Mouse (Mus musculus): ENCODE measurements around the gene Adprh. TPM values are rescaled to one million over a fixed set of nuclear protein-coding genes. Genes with fewer than 3 reads are reported as not detected.
A peak's percentile ranks its signal among the peaks of the same experiment; 100 is the strongest.

Gene Adprh
- polyA plus RNA-seq, 1 experiment from 2014 or later = 152 TPM

DNA sequence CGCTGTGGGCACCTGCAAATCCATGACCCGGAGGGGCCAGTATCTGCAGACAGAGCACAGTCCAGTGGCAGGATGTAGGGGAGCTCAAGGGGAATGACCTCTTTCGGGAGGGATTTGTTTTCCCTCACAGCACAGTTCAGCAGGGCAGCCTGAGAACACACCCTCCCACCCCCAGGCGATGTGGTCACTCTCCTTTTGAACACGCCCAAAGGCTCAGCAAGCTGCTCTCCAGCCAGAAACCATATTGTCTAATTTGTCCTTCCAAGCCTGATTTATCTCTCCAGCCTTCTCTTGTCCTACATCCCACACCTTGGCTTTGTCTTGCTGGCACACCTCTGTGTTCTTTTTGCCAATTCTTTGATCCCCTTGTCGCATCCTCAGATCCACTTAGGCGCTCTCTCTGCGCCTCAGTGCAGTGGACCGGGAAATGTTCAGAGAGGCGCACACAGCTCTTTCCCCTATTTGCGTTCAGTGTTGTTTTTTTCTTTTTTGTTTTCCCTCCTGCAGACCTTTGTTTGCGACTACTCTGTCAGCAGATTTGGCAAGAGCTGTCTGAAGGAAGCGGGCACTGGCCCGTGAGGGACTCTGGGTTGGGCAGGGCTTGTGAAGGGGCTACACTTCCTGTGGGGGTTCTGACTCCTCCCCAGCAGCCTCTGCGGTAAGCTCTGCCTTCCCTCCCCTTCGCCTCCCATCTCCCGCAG is 52.8 kb downstream of the Adprh start:
- H3K36me3 ChIP-seq (replicated peaks) = no peaks in the 10 kb centered on the region
- H3K9ac ChIP-seq = peak overlapping the region; percentile 29; the same call in 1 of the 2 replicates
- WGBS = 6% methylated on average over 17 of the region's 17 CpGs
- H3K4me2 ChIP-seq = peak overlapping the region; percentile 50
- H3K9me3 ChIP-seq = no peaks in the 10 kb centered on the region
- peaks cover 13% of the 10 kb centered on the region for H3K4me1 ChIP-seq
- peak; percentile 96 for ATAC-seq (replicated peaks)
- H3K27ac ChIP-seq = peak overlapping the region; percentile 70
- H3K4me3 ChIP-seq = peak overlapping the region; percentile 31
- H3K27me3 ChIP-seq (replicated peaks) = no peaks in the 10 kb centered on the region

DNA sequence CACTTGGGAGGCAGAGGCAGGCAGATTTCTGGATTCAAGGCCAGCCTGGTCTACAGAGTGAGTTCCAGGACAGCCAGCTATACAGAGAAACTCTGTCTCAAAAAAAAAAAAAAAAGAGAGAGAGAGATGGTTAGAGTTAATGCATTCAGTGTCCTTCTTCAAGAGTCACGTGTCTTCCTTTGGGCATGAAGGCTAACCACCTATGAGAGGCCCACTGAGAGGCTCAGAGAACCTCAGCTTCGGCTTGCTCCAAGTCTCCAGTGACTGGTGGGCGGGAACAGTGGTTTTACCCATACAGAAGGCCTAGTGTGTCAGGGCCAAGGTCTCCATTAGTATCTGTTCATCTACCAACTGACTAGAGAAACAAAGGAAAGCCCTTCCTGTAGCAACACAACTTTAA is 53.4 kb downstream of the Adprh start:
- peak overlapping the region; percentile 70 for H3K27ac ChIP-seq
- no peak overlapping the region for H3K4me3 ChIP-seq
- ATAC-seq (replicated peaks) = no peak
- no peaks in the 10 kb centered on the region for H3K27me3 ChIP-seq (replicated peaks)
- peaks cover 13% of the 10 kb centered on the region for H3K4me1 ChIP-seq
- H3K9ac ChIP-seq = no peak overlapping the region
- H3K4me2 ChIP-seq = peak overlapping the region; percentile 50
- H3K36me3 ChIP-seq (replicated peaks) = no peaks in the 10 kb centered on the region
- no peaks in the 10 kb centered on the region for H3K9me3 ChIP-seq
- 72% methylated on average over 3 of the region's 3 CpGs for WGBS

DNA sequence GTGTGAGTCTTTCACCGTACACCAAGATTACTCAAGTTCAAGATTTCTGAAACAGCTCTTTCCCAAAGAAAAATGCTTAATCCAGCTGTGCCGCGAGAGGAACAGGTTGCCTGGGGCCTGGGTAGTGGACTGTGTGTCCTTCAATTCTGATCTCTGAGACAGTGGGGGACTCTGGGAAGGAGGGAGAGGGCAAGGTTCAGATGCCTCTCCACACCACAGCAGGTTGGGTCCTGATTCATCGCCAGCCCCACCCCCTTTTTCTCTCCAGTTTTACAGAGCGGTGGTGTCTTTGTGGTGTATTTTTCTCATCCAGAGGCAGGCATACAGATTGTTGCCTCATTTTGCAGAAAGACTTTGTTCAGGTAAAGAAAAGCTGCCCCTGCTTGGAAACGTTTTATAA is 54.2 kb downstream of the Adprh start:
- no peak overlapping the region for H3K9ac ChIP-seq
- no peaks in the 10 kb centered on the region for H3K36me3 ChIP-seq (replicated peaks)
- H3K9me3 ChIP-seq = no peaks in the 10 kb centered on the region
- H3K4me1 ChIP-seq = peaks cover 13% of the 10 kb centered on the region
- no peak overlapping the region for H3K4me3 ChIP-seq
- ATAC-seq (replicated peaks) = no peak
- H3K27ac ChIP-seq = no peak overlapping the region
- no peaks in the 10 kb centered on the region for H3K27me3 ChIP-seq (replicated peaks)
- H3K4me2 ChIP-seq = no peak overlapping the region
- 91% methylated on average over 6 of the region's 6 CpGs for WGBS

DNA sequence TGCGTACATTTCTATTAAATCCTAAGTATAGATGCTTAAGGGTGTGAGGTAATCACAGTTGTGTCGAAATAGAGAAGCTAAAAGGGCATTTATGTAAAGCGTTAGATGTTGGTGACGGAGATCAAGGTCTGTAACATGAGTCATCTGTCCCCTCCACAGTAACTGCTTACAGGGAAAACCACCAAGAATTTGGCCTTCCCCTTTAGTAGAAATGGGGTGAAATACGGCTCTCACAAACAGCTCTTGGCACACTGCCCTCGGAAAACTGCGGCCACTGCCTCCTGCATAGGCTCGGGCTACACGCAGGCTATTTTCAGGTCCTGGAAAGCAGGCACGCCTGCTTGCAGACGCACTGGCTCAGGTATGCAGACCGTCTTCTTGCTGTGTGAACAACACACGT is 56.3 kb downstream of the Adprh start:
- no peak for ATAC-seq (replicated peaks)
- H3K27me3 ChIP-seq (replicated peaks) = no peaks in the 10 kb centered on the region
- no peak overlapping the region for H3K4me3 ChIP-seq
- H3K9ac ChIP-seq = no peak overlapping the region
- H3K27ac ChIP-seq = no peak overlapping the region
- no peaks in the 10 kb centered on the region for H3K9me3 ChIP-seq
- no peak overlapping the region for H3K4me2 ChIP-seq
- 80% methylated on average over 13 of the region's 13 CpGs for WGBS
- no peaks in the 10 kb centered on the region for H3K36me3 ChIP-seq (replicated peaks)
- peaks cover 13% of the 10 kb centered on the region for H3K4me1 ChIP-seq

DNA sequence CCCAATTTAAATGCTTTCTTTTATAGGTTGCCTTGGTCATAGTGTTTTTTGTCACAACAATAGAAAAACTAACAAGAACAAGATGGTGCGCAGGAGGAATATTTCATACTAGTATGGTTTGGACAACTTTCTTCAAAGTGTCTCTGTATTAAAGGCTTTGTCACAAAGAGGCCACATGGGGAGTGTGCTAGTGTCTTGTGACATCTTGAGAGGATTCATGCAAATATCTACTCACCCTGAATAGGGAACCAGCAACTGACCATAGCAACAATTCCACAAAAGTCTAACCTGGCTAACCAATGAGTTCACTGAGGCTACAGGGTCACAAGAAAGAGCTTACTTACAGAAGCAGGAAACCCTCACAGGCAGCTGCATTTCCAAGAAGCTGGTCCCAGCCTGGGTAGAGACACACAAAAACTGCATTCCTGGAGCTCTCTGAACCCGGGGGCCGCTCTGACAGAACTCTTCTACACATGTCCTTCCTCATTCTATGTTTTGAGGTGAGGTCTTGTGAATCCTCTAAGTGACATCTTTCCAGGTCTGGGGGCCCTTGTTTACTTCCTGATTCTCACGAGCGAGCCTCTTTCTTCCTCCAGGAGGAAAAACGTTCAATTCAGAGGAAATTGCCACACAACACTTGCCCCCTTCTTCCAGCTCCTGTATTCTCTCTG is 57.3 kb downstream of the Adprh start:
- H3K4me2 ChIP-seq = no peak overlapping the region
- no peaks in the 10 kb centered on the region for H3K9me3 ChIP-seq
- WGBS = 71% methylated on average over 6 of the region's 6 CpGs
- no peaks in the 10 kb centered on the region for H3K27me3 ChIP-seq (replicated peaks)
- H3K36me3 ChIP-seq (replicated peaks) = no peaks in the 10 kb centered on the region
- peaks cover 12% of the 10 kb centered on the region for H3K4me1 ChIP-seq
- no peak for ATAC-seq (replicated peaks)
- no peak overlapping the region for H3K4me3 ChIP-seq
- H3K9ac ChIP-seq = no peak overlapping the region
- no peak overlapping the region for H3K27ac ChIP-seq

DNA sequence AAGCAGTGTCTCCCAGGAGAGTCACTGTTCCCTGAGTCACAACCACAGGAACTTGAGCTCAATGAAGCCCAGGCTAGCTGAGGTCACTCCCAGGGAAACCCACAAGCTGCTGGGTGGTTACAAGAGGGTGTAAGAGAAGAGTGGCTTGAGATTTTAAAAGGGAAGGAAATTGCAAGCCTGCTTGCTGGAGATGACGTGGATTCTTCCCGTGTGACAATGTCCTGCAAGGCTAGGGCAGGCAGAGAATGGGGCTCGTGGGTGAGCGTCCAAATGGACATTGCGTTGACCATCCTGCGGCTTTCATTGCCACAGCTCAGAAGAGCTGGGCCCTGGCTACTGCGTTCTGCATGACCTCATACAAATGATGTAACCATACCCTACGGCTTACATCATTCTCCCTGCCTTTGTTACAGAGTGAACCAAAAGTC is 58.3 kb downstream of the Adprh start:
- H3K27ac ChIP-seq = no peak overlapping the region
- H3K9ac ChIP-seq = no peak overlapping the region
- peaks cover 2% of the 10 kb centered on the region for H3K4me1 ChIP-seq
- no peak overlapping the region for H3K4me3 ChIP-seq
- H3K9me3 ChIP-seq = no peaks in the 10 kb centered on the region
- H3K4me2 ChIP-seq = no peak overlapping the region
- ATAC-seq (replicated peaks) = no peak
- H3K36me3 ChIP-seq (replicated peaks) = no peaks in the 10 kb centered on the region
- WGBS = 86% methylated on average over 8 of the region's 8 CpGs
- no peaks in the 10 kb centered on the region for H3K27me3 ChIP-seq (replicated peaks)

Other genes with a start within 250 kb of the Adprh start
- 0.08 TPM in 1 of 2 replicates, not detected in the other for gene Nr1i2, start 157.9 kb downstream of the Adprh start, polyA plus RNA-seq (2015; fragmentation: Nextera tagmentation; extraction: Ambion mirVana)
- 1.1 and 1.5 TPM in 2 replicates for gene Maats1, start 110.6 kb downstream of the Adprh start, polyA plus RNA-seq (2015; fragmentation: Nextera tagmentation; extraction: Ambion mirVana)
- 75.4 and 77.9 TPM in 2 replicates for gene Cox17, start 105.7 kb downstream of the Adprh start, polyA plus RNA-seq (2015; fragmentation: Nextera tagmentation; extraction: Ambion mirVana)
- 0.77 TPM in 1 of 2 replicates, not detected in the other for gene Gm21987, start 105.7 kb downstream of the Adprh start, polyA plus RNA-seq (2015; fragmentation: Nextera tagmentation; extraction: Ambion mirVana)
- 0.57 and 1.4 TPM in 2 replicates for gene Popdc2, start 90.5 kb downstream of the Adprh start, polyA plus RNA-seq (2015; fragmentation: Nextera tagmentation; extraction: Ambion mirVana)
- 0.42 and 0.61 TPM in 2 replicates for gene Pla1a, start 19.6 kb downstream of the Adprh start, polyA plus RNA-seq (2015; fragmentation: Nextera tagmentation; extraction: Ambion mirVana)
- 0.54 and 0.75 TPM in 2 replicates for gene Cd80, start 2.9 kb upstream of the Adprh start, polyA plus RNA-seq (2015; fragmentation: Nextera tagmentation; extraction: Ambion mirVana)
- gene Timmdc1, start 70.0 kb upstream of the Adprh start, polyA plus RNA-seq (2015; fragmentation: Nextera tagmentation; extraction: Ambion mirVana) = 32.0 and 33.0 TPM in 2 replicates
- gene Poglut1, start 97.6 kb upstream of the Adprh start, polyA plus RNA-seq (2015; fragmentation: Nextera tagmentation; extraction: Ambion mirVana) = 52.6 and 56.4 TPM in 2 replicates
- gene Tmem39a, start 106.0 kb upstream of the Adprh start, polyA plus RNA-seq (2015; fragmentation: Nextera tagmentation; extraction: Ambion mirVana) = 35.4 and 40.8 TPM in 2 replicates

Data from midbrain, embryonic 15.5 days (tissue).